8 mouse cellular contexts compared by ENCODE assay signal in the genomic region with DNA sequence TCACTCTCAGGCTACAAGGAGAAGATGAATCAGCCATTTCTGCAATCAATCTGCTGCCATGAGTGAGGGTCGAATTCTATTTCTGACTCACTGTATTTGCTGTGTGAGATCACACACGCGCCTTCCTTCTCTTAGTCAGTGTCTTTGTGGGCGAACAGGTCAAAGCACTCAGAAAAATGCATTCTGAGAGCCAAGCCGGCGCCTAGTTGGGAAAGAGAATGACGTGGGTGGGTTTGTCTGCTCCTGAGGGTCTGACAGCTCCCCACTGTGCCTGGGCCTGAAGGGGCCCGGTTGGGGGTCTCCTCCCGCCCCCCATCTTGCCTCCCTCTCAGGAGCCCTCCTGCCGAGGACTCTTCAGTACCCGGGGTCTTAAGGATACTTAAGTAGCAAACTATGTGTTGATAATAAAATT.
DNase-seq lines count a peak whose midpoint lies in the region; ATAC-seq and TF ChIP-seq lines count a peak whose summit lies in the region.

No protein-coding gene starts in this region.

- no peak overlapping the region for H3K4me2 ChIP-seq in hindbrain, postnatal 0 days (ENCODE audit: low read depth, low read length)
- H3K4me2 ChIP-seq in intestine, embryonic 15.5 days (replicated peaks): peak overlapping the region; percentile 21; the same call in 1 of the 2 replicates

- ATAC-seq in hindbrain, postnatal 0 days: no peak
- ATAC-seq in intestine, embryonic 15.5 days: no peak

- H3K9ac ChIP-seq in hindbrain, postnatal 0 days (replicated peaks; ENCODE audit: low read length): no peak overlapping the region
- no peak overlapping the region for H3K9ac ChIP-seq in intestine, embryonic 15.5 days

- H3K27me3 ChIP-seq in hindbrain, embryonic 10.5 days (ENCODE audit: insufficient read depth, poor library complexity, severe bottlenecking): no peaks in the 10 kb centered on the region; the same call in 1 of the 2 replicates
- H3K27me3 ChIP-seq in hindbrain, postnatal 0 days (ENCODE audit: insufficient read depth, low read length): no peaks in the 10 kb centered on the region
- H3K27me3 ChIP-seq in intestine, embryonic 15.5 days (replicated peaks): no peaks in the 10 kb centered on the region

- no peaks in the 10 kb centered on the region for H3K9me3 ChIP-seq in hindbrain, embryonic 10.5 days
- H3K9me3 ChIP-seq in hindbrain, postnatal 0 days (ENCODE audit: low read length): no peaks in the 10 kb centered on the region
- no peaks in the 10 kb centered on the region for H3K9me3 ChIP-seq in intestine, embryonic 15.5 days

- peaks cover 48% of the 10 kb centered on the region for H3K4me1 ChIP-seq in hindbrain, embryonic 10.5 days (replicated peaks)
- H3K4me1 ChIP-seq in hindbrain, postnatal 0 days (ENCODE audit: insufficient read depth, low read length): peaks cover 21% of the 10 kb centered on the region
- H3K4me1 ChIP-seq in intestine, embryonic 15.5 days (replicated peaks): peaks cover 7% of the 10 kb centered on the region

- 0 out of 2 replicates have a peak overlapping the region, but pooled peaks have one; percentile 16 for H3K4me3 ChIP-seq in hindbrain, embryonic 10.5 days
- no peak overlapping the region for H3K4me3 ChIP-seq in hindbrain, postnatal 0 days (ENCODE audit: low read length)
- H3K4me3 ChIP-seq in intestine, embryonic 15.5 days (replicated peaks): no peak overlapping the region

- DNase-seq in hindbrain, embryonic 10.5 days (ENCODE audit: low spot score): no peak
- no peak for DNase-seq in hindbrain, postnatal 0 days (ENCODE audit: low spot score)
- peak; percentile 17 for DNase-seq in 416B (ENCODE audit: low read depth)
- peak; percentile 31 for DNase-seq in brain, adult 2 months (ENCODE audit: low read depth, low spot score)
- no peak for DNase-seq in layer of hippocampus, postnatal 14 days (ENCODE audit: low spot score in 2 of 2)
- DNase-seq in cerebellum, postnatal 25 days: no peak
- DNase-seq in adipocyte (ENCODE audit: low spot score): no peak

- 20% methylated on average over 11 of the region's 11 CpGs for WGBS in hindbrain, embryonic 10.5 days
- WGBS in hindbrain, postnatal 0 days: 14% methylated on average over 11 of the region's 11 CpGs
- 13% methylated on average over 11 of the region's 11 CpGs for WGBS in intestine, embryonic 15.5 days

- H3K36me3 ChIP-seq in hindbrain, embryonic 10.5 days: no peaks in the 10 kb centered on the region
- H3K36me3 ChIP-seq in hindbrain, postnatal 0 days (ENCODE audit: insufficient read depth, low read length): no peaks in the 10 kb centered on the region
- no peaks in the 10 kb centered on the region for H3K36me3 ChIP-seq in intestine, embryonic 15.5 days

- peak overlapping the region; percentile 78 for H3K27ac ChIP-seq in hindbrain, embryonic 10.5 days
- H3K27ac ChIP-seq in hindbrain, postnatal 0 days: no peak overlapping the region
- peak overlapping the region; percentile 18; the same call in 1 of the 2 replicates for H3K27ac ChIP-seq in intestine, embryonic 15.5 days

- no peak for TF ChIP-seq CTCF in hindbrain, postnatal 0 days (IDR thresholded peaks at IDR 0.05; ENCODE audit: low read depth)

Comparison
In these comparisons a context has a peak if more than half of its experiments do, and no peak if none do; other contexts are left out.
1. DNase-seq: peak in 416B (single experiment) and brain, adult 2 months (single experiment); none in hindbrain, embryonic 10.5 days (single experiment), hindbrain, postnatal 0 days (single experiment), layer of hippocampus, postnatal 14 days (0 of 2), cerebellum, postnatal 25 days (0 of 2) and adipocyte (single experiment).